Mouse (Mus musculus) olfactory bulb, adult 2 months (tissue): ENCODE measurements around the gene Trappc11. TPM values are rescaled to one million over a fixed set of nuclear protein-coding genes. Genes with fewer than 3 reads are reported as not detected.
A peak's percentile ranks its signal among the peaks of the same experiment; 100 is the strongest.
"Not testable (repeated sequence)": the region's sequence is repeated elsewhere in the genome, so short reads cannot be mapped to it uniquely, and the experiment has no call there.

Experiments used
- H3K27ac ChIP-seq: fragments of 200-500 bp; 2 replicates; pipeline ENCODE4 v1.5.1; 2012; ENCODE audit warnings: low read depth, low read length; ENCODE audit not compliant: insufficient read depth
- H3K4me1 ChIP-seq: fragments of 200-500 bp; 2 replicates; pipeline ENCODE4 v1.6.1; 2012; ENCODE audit warnings: low read length; ENCODE audit not compliant: control insufficient read depth, insufficient read depth
- H3K4me3 ChIP-seq: fragments of 200-500 bp; 2 replicates; pipeline ENCODE4 v1.5.1; 2012; ENCODE audit warnings: mild to moderate bottlenecking, low read depth, low read length, moderate library complexity; ENCODE audit not compliant: insufficient read depth
- CTCF ChIP-seq: fragments of 200-500 bp; IDR thresholded peaks from 2 replicates; pipeline ENCODE4 v1.5.1; 2012; ENCODE audit warnings: low read depth, mild to moderate bottlenecking, low read length, moderate library complexity; ENCODE audit not compliant: insufficient read depth
- POLR2A ChIP-seq: fragments of 200-500 bp; IDR thresholded peaks from 2 replicates; pipeline ENCODE4 v1.6.1; 2012; ENCODE audit warnings: mild to moderate bottlenecking, low read depth, low read length, moderate library complexity; ENCODE audit not compliant: insufficient read depth
- WGBS: fragments of 180-500 bp; shearing (Covaris S2); methylation state at CpG from one replicate; pipeline ENCODE4 v1.1.7; 2018; 5-methylcytosine and 5-hydroxymethylcytosine counted together
- polyA plus RNA-seq: library from polyadenylated mRNA; stranded (reverse); fragments of >200 nt; gene quantifications from 2 replicates; pipeline ENCODE4 v1.2.4, GENCODE M21; 2012; ENCODE audit warnings: low replicate concordance; ENCODE audit not compliant: missing spikeins, insufficient read depth, insufficient read length

The Trappc11 gene
- polyA plus RNA-seq, 1 experiment = not detected

- 0 out of 2 replicates have a peak, but pooled peaks cover 3% of the 10 kb centered on the region for H3K4me1 ChIP-seq
- TF ChIP-seq POLR2A = no peak
- TF ChIP-seq CTCF = no peak
Observed at GRCm38 (mm10) chr8:47495428-47495827, 37.8 kb downstream of the Trappc11 start.

GRCm38 (mm10) chr8:47494602-47495153, 38.6 kb downstream of the Trappc11 start:
- Histone ChIP-seq H3K27ac (no peak overlapping the region), H3K4me3 (no peak overlapping the region), H3K4me1 (0 out of 2 replicates have a peak, but pooled peaks cover 3% of the 10 kb centered on the region)
- WGBS = 90% methylated on average over 12 of the region's 12 CpGs
- TF ChIP-seq CTCF (no peak), POLR2A (no peak)

More at GRCm38 (mm10) chr8:47495428-47495827, 37.8 kb downstream of the Trappc11 start:
- H3K4me3 ChIP-seq = no peak overlapping the region
- H3K27ac ChIP-seq = 0 out of 2 replicates have a peak overlapping the region, but pooled peaks have one; percentile 2
- 56% methylated on average over 6 of the region's 6 CpGs for WGBS

GRCm38 (mm10) chr8:47493106-47493505, 40.2 kb downstream of the Trappc11 start:
- H3K4me1 ChIP-seq = 0 out of 2 replicates have a peak, but pooled peaks cover 6% of the 10 kb centered on the region
- 90% methylated on average over 12 of the region's 12 CpGs for WGBS
- TF ChIP-seq POLR2A = no peak
- TF ChIP-seq CTCF = no peak
- H3K4me3 ChIP-seq = no peak overlapping the region
- H3K27ac ChIP-seq = no peak overlapping the region

- WGBS = 97% methylated on average over 3 of the region's 3 CpGs
- TF ChIP-seq POLR2A (no peak), CTCF (no peak)
- Histone ChIP-seq H3K27ac (no peak overlapping the region), H3K4me1 (peaks cover 9% of the 10 kb centered on the region), H3K4me3 (no peak overlapping the region)
Observed at GRCm38 (mm10) chr8:47487231-47487630, 46.0 kb downstream of the Trappc11 start.

DNA sequence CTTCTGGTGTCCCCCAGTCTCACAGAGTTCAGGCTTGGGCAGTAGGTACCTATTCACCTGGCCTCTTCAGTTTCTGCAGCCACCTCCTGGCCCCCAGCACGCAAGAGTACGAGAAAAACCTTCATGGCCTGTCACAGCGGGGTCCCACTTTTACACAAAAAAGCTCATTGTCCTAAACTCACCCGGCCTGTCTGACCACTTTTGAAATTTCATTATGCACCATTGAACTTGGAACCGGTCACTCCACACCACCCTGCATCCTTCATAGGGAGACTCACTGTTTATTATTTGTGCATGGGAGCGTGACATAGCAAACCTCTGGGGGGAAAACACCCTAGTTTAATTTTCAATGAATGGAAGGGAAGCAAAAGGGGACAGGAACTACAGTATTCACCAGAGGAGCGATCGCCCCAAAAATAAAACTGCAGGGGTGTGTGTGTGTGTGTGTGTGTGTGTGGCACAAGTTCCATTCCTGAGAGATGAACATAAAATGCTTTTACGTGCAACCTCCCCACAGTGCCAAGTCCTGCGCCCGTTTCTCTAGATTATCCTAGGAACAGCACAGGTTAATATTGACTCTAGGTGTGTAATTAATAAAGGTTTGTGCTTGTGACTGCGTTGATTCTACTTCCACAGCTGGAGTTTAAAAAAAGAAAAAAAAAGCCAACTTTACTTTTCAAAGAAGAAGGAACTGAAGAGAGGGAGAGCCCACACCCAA, 50.8 kb downstream of the Trappc11 start:
- 45% methylated on average over 12 of the region's 12 CpGs for whole genome bisulfite sequencing
- TF ChIP-seq POLR2A = no peak
- no peak for TF ChIP-seq CTCF
- no peak overlapping the region for H3K27ac ChIP-seq
- no peak overlapping the region for H3K4me3 ChIP-seq
- H3K4me1 ChIP-seq = peaks cover 18% of the 10 kb centered on the region

- Histone ChIP-seq H3K4me3 (no peak overlapping the region), H3K27ac (no peak overlapping the region), H3K4me1 (peaks cover 18% of the 10 kb centered on the region)
- 42% methylated on average over 7 of the region's 7 CpGs for WGBS
- TF ChIP-seq CTCF (no peak), POLR2A (no peak)
Observed at GRCm38 (mm10) chr8:47480039-47480438, 53.2 kb downstream of the Trappc11 start.

DNA sequence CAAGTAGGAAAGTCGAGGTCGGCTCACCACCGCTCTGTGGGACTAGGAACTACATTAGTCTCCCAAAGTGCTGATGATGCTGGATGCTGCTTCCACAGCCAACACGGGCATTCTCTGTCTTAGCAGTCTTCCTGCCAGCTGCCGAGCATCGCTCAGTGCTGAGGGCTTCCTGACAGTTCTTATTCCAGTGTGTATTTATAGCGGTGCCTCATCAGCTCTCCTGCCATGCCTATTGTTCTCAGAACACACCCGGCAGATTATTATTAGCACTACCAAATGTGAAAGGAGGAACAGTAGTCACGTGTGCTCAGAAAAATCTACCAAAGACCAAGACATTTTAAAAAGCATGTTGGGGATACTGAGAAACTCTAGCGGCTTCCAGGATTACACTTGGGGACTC, 71.6 kb downstream of the Trappc11 start:
- Histone ChIP-seq H3K4me3 (no peak overlapping the region), H3K27ac (peak overlapping the region; percentile 66), H3K4me1 (peaks cover 14% of the 10 kb centered on the region)
- TF ChIP-seq CTCF (no peak), POLR2A (no peak)
- 19% methylated on average over 10 of the region's 10 CpGs for WGBS

DNA sequence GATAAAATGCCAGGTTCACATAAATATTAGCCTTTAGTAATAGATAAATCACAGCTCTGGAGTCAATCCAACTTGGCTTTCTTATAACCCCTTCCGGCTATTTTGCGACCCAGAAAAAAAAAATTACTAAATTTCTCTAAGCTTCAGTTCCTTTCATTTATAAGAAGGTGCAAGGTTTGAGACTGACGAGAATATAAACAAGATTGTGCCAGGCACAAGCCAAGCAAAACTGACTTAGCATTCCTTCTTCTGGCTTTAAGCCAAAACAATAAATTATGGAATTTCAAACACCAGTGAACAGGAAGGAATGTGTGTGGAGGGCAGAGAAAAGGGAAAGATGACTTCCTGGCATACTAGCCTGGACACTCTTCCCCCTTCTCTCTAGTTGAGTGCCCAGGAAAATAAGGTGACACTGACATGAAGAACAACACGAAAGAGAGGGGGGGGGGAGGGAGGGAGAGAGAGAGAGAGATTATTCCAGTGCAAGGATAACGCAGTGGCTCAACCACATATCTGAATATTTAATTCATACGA, 74.0 kb downstream of the Trappc11 start:
- 81% methylated on average over 6 of the region's 6 CpGs for WGBS
- no peak overlapping the region for H3K4me3 ChIP-seq
- H3K27ac ChIP-seq = no peak overlapping the region
- TF ChIP-seq CTCF = no peak
- TF ChIP-seq POLR2A = no peak
- peaks cover 14% of the 10 kb centered on the region for H3K4me1 ChIP-seq

DNA sequence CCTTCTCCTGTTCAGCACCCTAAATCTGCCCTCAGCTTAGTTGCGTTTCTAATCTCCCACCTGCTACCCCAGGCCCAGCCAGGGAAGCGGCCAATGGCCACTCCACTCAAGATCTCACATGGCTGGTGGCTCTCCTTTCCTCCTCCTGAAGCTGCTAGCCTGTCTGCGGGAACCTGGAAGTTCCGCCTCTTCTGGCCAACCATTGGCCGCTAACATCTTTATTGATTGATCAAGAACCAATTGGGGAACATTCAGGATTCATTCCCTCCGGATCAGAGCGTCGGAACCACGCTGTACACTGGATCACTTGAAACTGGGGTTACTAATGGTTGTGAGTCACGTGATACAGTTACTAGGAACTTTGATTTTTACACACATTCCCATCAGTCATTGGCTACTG, 74.7 kb downstream of the Trappc11 start:
- 94% methylated on average over 10 of the region's 10 CpGs for WGBS
- Histone ChIP-seq H3K27ac (no peak overlapping the region), H3K4me3 (no peak overlapping the region), H3K4me1 (peaks cover 11% of the 10 kb centered on the region)
- no peak for TF ChIP-seq POLR2A
- no peak for TF ChIP-seq CTCF

DNA sequence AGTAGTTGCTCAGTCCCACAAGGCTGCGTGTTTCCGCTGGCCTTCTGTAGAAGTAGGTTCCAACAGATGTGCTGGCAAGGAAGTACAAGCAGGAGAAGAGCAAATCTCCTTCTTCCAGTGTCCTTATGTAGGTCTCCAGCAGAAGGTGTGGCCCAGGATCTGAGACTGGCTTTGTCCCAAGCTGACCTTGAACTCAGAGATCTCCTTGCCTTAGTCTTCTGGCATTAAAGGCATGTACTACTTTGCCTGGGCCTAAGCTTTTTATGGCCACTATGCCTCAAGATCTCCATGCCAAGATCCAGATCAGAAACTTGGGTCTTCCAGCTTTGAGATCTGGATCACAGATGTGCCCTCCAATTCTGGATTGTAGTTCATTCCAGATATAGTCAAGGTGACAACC, 84.1 kb downstream of the Trappc11 start:
- 99% methylated on average over 2 of the region's 2 CpGs for WGBS
- not testable (repeated sequence) for H3K27ac ChIP-seq, H3K4me1 ChIP-seq

More for the DNA sequence above, 84.1 kb downstream of the Trappc11 start:
- not testable (repeated sequence) for H3K4me3 ChIP-seq
